Mouse (Mus musculus) kidney, postnatal 25 days (tissue): ENCODE data around the gene Slc45a1.
A peak's percentile ranks its signal among the peaks of the same experiment; 100 is the strongest.

ENCODE experiments used
- DNase-seq, 2 experiments: peaks; one replicate each; pipeline ENCODE4 v3.0.0; 2021; ENCODE audit warnings: mixed read lengths in 2 of 2

Slc45a1 gene

GRCm38 (mm10) chr4:150656504-150656903 lies 4.5 kb upstream of the Slc45a1 start:
- peak in 1 of 2 experiments; percentile 67 for DNase-seq

- peak; percentile 79 to 88 for DNase-seq
These were observed 4.0 kb upstream of the Slc45a1 start for GRCm38 (mm10) chr4:150655989-150656388.

GRCm38 (mm10) chr4:150653072-150653599 lies 1.2 kb upstream of the Slc45a1 start:
- no peak for DNase-seq

GRCm38 (mm10) chr4:150649327-150649726 lies 2.6 kb downstream of the Slc45a1 start:
- DNase-seq: no peak

GRCm38 (mm10) chr4:150644299-150644698 lies 7.7 kb downstream of the Slc45a1 start:
- no peak for DNase-seq

- no peak for DNase-seq
These were observed 15.3 kb downstream of the Slc45a1 start for GRCm38 (mm10) chr4:150636635-150637034.

GRCm38 (mm10) chr4:150635568-150635967 lies 16.4 kb downstream of the Slc45a1 start:
- DNase-seq: no peak

- peak; percentile 67 to 73 for DNase-seq
These were observed 22.7 kb downstream of the Slc45a1 start for GRCm38 (mm10) chr4:150629266-150629665.

- peak; percentile 76 to 82 for DNase-seq
These were observed 25.8 kb downstream of the Slc45a1 start for GRCm38 (mm10) chr4:150625951-150626732.

- peak; percentile 83 to 87 for DNase-seq
These were observed 26.5 kb downstream of the Slc45a1 start for GRCm38 (mm10) chr4:150625425-150625824.

- DNase-seq: no peak
These were observed 27.0 kb downstream of the Slc45a1 start for GRCm38 (mm10) chr4:150624933-150625332.

- DNase-seq: no peak
These were observed 27.7 kb downstream of the Slc45a1 start for GRCm38 (mm10) chr4:150624214-150624823.

- DNase-seq: no peak
These were observed 29.3 kb downstream of the Slc45a1 start for GRCm38 (mm10) chr4:150622641-150623040.

GRCm38 (mm10) chr4:150619011-150619410 lies 33.0 kb downstream of the Slc45a1 start:
- DNase-seq: no peak

- DNase-seq: no peak
These were observed 35.1 kb downstream of the Slc45a1 start for GRCm38 (mm10) chr4:150616841-150617240.

- peak; percentile 76 to 79 for DNase-seq
These were observed 35.9 kb downstream of the Slc45a1 start for GRCm38 (mm10) chr4:150616029-150616420.

GRCm38 (mm10) chr4:150615251-150616028 lies 36.5 kb downstream of the Slc45a1 start:
- no peak for DNase-seq

- DNase-seq: no peak
These were observed 38.3 kb downstream of the Slc45a1 start for GRCm38 (mm10) chr4:150613715-150614114.

- no peak for DNase-seq
These were observed 43.3 kb downstream of the Slc45a1 start for GRCm38 (mm10) chr4:150608670-150609069.

GRCm38 (mm10) chr4:150606449-150607161 lies 45.4 kb downstream of the Slc45a1 start:
- DNase-seq: no peak

- DNase-seq: no peak
These were observed 46.2 kb downstream of the Slc45a1 start for GRCm38 (mm10) chr4:150605804-150606203.

GRCm38 (mm10) chr4:150603366-150604061 lies 48.5 kb downstream of the Slc45a1 start:
- DNase-seq: no peak
